Mouse (Mus musculus): ENCODE measurements around the gene Ncam1. TPM values are rescaled to one million over a fixed set of nuclear protein-coding genes. Genes with fewer than 3 reads are reported as not detected.

The Ncam1 gene
- 61.8 and 65.1 TPM in 2 replicates for polyA plus RNA-seq (2015; fragmentation: Nextera tagmentation; extraction: Ambion mirVana)

GRCm38 (mm10) chr9:49798806-49799205 lies at the start of gene Ncam1:
Ncam1 (minus strand) TSS chr9:49798925.
- Histone ChIP-seq H3K4me2 (ENCODE audit: low read depth, low read length) (peak within 1 kb of the TSS; percentile 84), H3K27ac (ENCODE audit: low read length) (peak within 1 kb of the TSS; percentile 83), H3K4me1 (ENCODE audit: control insufficient read depth, insufficient read depth, low read length) (peaks cover 15% of the 10 kb centered on the region), H3K36me3 (ENCODE audit: control insufficient read depth, insufficient read depth, low read length) (no peaks in the 10 kb centered on the region), H3K27me3 (replicated peaks; ENCODE audit: control insufficient read depth, insufficient read depth, low read length) (peaks cover 23% of the 10 kb centered on the region), H3K4me3 (ENCODE audit: low read length) (peak within 1 kb of the TSS; percentile 77), H3K9ac (ENCODE audit: low read depth, low read length) (peak within 1 kb of the TSS; percentile 81), H3K9me3 (ENCODE audit: control insufficient read depth, low read length) (no peaks in the 10 kb centered on the region)
- WGBS = under 1% methylated on average over 23 of the region's 23 CpGs
- ATAC-seq = peak; percentile 68

- no peak overlapping the region for H3K4me2 ChIP-seq (ENCODE audit: low read depth, low read length)
- no peak overlapping the region for H3K4me3 ChIP-seq (ENCODE audit: low read length)
- no peaks in the 10 kb centered on the region for H3K36me3 ChIP-seq (ENCODE audit: control insufficient read depth, insufficient read depth, low read length)
- no peak overlapping the region for H3K9ac ChIP-seq (ENCODE audit: low read depth, low read length)
- H3K9me3 ChIP-seq (ENCODE audit: control insufficient read depth, low read length) = no peaks in the 10 kb centered on the region
- no peaks in the 10 kb centered on the region for H3K4me1 ChIP-seq (ENCODE audit: control insufficient read depth, insufficient read depth, low read length)
- H3K27me3 ChIP-seq (replicated peaks; ENCODE audit: control insufficient read depth, insufficient read depth, low read length) = no peaks in the 10 kb centered on the region
- WGBS = 94% methylated on average over 1 of the region's 1 CpGs
- ATAC-seq = no peak
- H3K27ac ChIP-seq (ENCODE audit: low read length) = no peak overlapping the region
These were observed 35.3 kb upstream of the Ncam1 start for GRCm38 (mm10) chr9:49834013-49834412.

- WGBS = 85% methylated on average over 8 of the region's 8 CpGs
- Histone ChIP-seq H3K4me3 (ENCODE audit: low read length) (no peak overlapping the region), H3K4me2 (ENCODE audit: low read depth, low read length) (no peak overlapping the region), H3K27me3 (replicated peaks; ENCODE audit: control insufficient read depth, insufficient read depth, low read length) (no peaks in the 10 kb centered on the region), H3K36me3 (ENCODE audit: control insufficient read depth, insufficient read depth, low read length) (no peaks in the 10 kb centered on the region), H3K27ac (ENCODE audit: low read length) (no peak overlapping the region), H3K9me3 (ENCODE audit: control insufficient read depth, low read length) (no peaks in the 10 kb centered on the region), H3K4me1 (ENCODE audit: control insufficient read depth, insufficient read depth, low read length) (no peaks in the 10 kb centered on the region), H3K9ac (ENCODE audit: low read depth, low read length) (no peak overlapping the region)
- no peak for ATAC-seq
These were observed 28.9 kb upstream of the Ncam1 start for GRCm38 (mm10) chr9:49827671-49828070.

- Histone ChIP-seq H3K9me3 (ENCODE audit: control insufficient read depth, low read length) (no peaks in the 10 kb centered on the region), H3K4me3 (ENCODE audit: low read length) (no peak overlapping the region), H3K36me3 (ENCODE audit: control insufficient read depth, insufficient read depth, low read length) (no peaks in the 10 kb centered on the region), H3K27ac (ENCODE audit: low read length) (no peak overlapping the region), H3K4me2 (ENCODE audit: low read depth, low read length) (no peak overlapping the region), H3K4me1 (ENCODE audit: control insufficient read depth, insufficient read depth, low read length) (no peaks in the 10 kb centered on the region; the same call in 1 of the 2 replicates), H3K9ac (ENCODE audit: low read depth, low read length) (no peak overlapping the region), H3K27me3 (replicated peaks; ENCODE audit: control insufficient read depth, insufficient read depth, low read length) (no peaks in the 10 kb centered on the region)
- 63% methylated on average over 10 of the region's 10 CpGs for WGBS
- ATAC-seq = 0 out of 2 replicates have a peak, but pooled peaks have one; percentile 33
These were observed 17.5 kb upstream of the Ncam1 start for GRCm38 (mm10) chr9:49816115-49816650.

- Histone ChIP-seq H3K4me2 (ENCODE audit: low read depth, low read length) (no peak overlapping the region), H3K27me3 (replicated peaks; ENCODE audit: control insufficient read depth, insufficient read depth, low read length) (no peaks in the 10 kb centered on the region), H3K4me3 (ENCODE audit: low read length) (no peak overlapping the region), H3K9ac (ENCODE audit: low read depth, low read length) (no peak overlapping the region), H3K9me3 (ENCODE audit: control insufficient read depth, low read length) (no peaks in the 10 kb centered on the region), H3K27ac (ENCODE audit: low read length) (no peak overlapping the region), H3K36me3 (ENCODE audit: control insufficient read depth, insufficient read depth, low read length) (no peaks in the 10 kb centered on the region), H3K4me1 (ENCODE audit: control insufficient read depth, insufficient read depth, low read length) (no peaks in the 10 kb centered on the region; the same call in 1 of the 2 replicates)
- 89% methylated on average over 2 of the region's 2 CpGs for WGBS
- ATAC-seq = no peak
These were observed 15.7 kb upstream of the Ncam1 start for GRCm38 (mm10) chr9:49814442-49814841.

GRCm38 (mm10) chr9:49803222-49803621 lies 4.5 kb upstream of the Ncam1 start:
- ATAC-seq = no peak
- 49% methylated on average over 3 of the region's 3 CpGs for WGBS
- Histone ChIP-seq H3K27ac (ENCODE audit: low read length) (no peak overlapping the region), H3K9me3 (ENCODE audit: control insufficient read depth, low read length) (no peaks in the 10 kb centered on the region), H3K9ac (ENCODE audit: low read depth, low read length) (no peak overlapping the region), H3K4me2 (ENCODE audit: low read depth, low read length) (no peak overlapping the region), H3K4me3 (ENCODE audit: low read length) (no peak overlapping the region), H3K27me3 (replicated peaks; ENCODE audit: control insufficient read depth, insufficient read depth, low read length) (peaks cover 4% of the 10 kb centered on the region; the same call in 1 of the 2 replicates), H3K36me3 (ENCODE audit: control insufficient read depth, insufficient read depth, low read length) (no peaks in the 10 kb centered on the region), H3K4me1 (ENCODE audit: control insufficient read depth, insufficient read depth, low read length) (0 out of 2 replicates have a peak, but pooled peaks cover 2% of the 10 kb centered on the region)

- Histone ChIP-seq H3K9ac (ENCODE audit: low read depth, low read length) (peak overlapping the region; percentile 81), H3K4me2 (ENCODE audit: low read depth, low read length) (peak overlapping the region; percentile 84), H3K27ac (ENCODE audit: low read length) (peak overlapping the region; percentile 83), H3K4me3 (ENCODE audit: low read length) (peak overlapping the region; percentile 77), H3K4me1 (ENCODE audit: control insufficient read depth, insufficient read depth, low read length) (peaks cover 15% of the 10 kb centered on the region), H3K27me3 (replicated peaks; ENCODE audit: control insufficient read depth, insufficient read depth, low read length) (peaks cover 23% of the 10 kb centered on the region), H3K9me3 (ENCODE audit: control insufficient read depth, low read length) (no peaks in the 10 kb centered on the region), H3K36me3 (ENCODE audit: control insufficient read depth, insufficient read depth, low read length) (no peaks in the 10 kb centered on the region)
- peak; percentile 68 for ATAC-seq
- under 1% methylated on average over 58 of the region's 58 CpGs for WGBS
These were observed 729 bp downstream of the Ncam1 start for GRCm38 (mm10) chr9:49797821-49798571.

- H3K4me2 ChIP-seq (ENCODE audit: low read depth, low read length) = peak overlapping the region; percentile 84
- peaks cover 15% of the 10 kb centered on the region for H3K4me1 ChIP-seq (ENCODE audit: control insufficient read depth, insufficient read depth, low read length)
- H3K9me3 ChIP-seq (ENCODE audit: control insufficient read depth, low read length) = no peaks in the 10 kb centered on the region
- ATAC-seq = no peak; the same call in 1 of the 2 replicates
- H3K27ac ChIP-seq (ENCODE audit: low read length) = peak overlapping the region; percentile 83
- H3K27me3 ChIP-seq (replicated peaks; ENCODE audit: control insufficient read depth, insufficient read depth, low read length) = peaks cover 23% of the 10 kb centered on the region
- no peaks in the 10 kb centered on the region for H3K36me3 ChIP-seq (ENCODE audit: control insufficient read depth, insufficient read depth, low read length)
- H3K9ac ChIP-seq (ENCODE audit: low read depth, low read length) = peak overlapping the region; percentile 81
- H3K4me3 ChIP-seq (ENCODE audit: low read length) = peak overlapping the region; percentile 77
- WGBS = under 1% methylated on average over 15 of the region's 15 CpGs
These were observed 1.3 kb downstream of the Ncam1 start for GRCm38 (mm10) chr9:49797508-49797820.

- H3K4me3 ChIP-seq (ENCODE audit: low read length) = peak overlapping the region; percentile 77
- ATAC-seq = peak; percentile 75
- under 1% methylated on average over 52 of the region's 52 CpGs for WGBS
- peak overlapping the region; percentile 84 for H3K4me2 ChIP-seq (ENCODE audit: low read depth, low read length)
- peak overlapping the region; percentile 83 for H3K27ac ChIP-seq (ENCODE audit: low read length)
- peak overlapping the region; percentile 81 for H3K9ac ChIP-seq (ENCODE audit: low read depth, low read length)
- no peaks in the 10 kb centered on the region for H3K36me3 ChIP-seq (ENCODE audit: control insufficient read depth, insufficient read depth, low read length)
- no peaks in the 10 kb centered on the region for H3K9me3 ChIP-seq (ENCODE audit: control insufficient read depth, low read length)
- peaks cover 15% of the 10 kb centered on the region for H3K4me1 ChIP-seq (ENCODE audit: control insufficient read depth, insufficient read depth, low read length)
- H3K27me3 ChIP-seq (replicated peaks; ENCODE audit: control insufficient read depth, insufficient read depth, low read length) = peaks cover 23% of the 10 kb centered on the region
These were observed 1.9 kb downstream of the Ncam1 start for GRCm38 (mm10) chr9:49796618-49797507.

Measured in intestine, embryonic 16.5 days (tissue).